Mouse (Mus musculus) testis, postnatal 10 days (tissue): ENCODE data around the gene Sf3a1.
A peak's percentile ranks its signal among the peaks of the same experiment; 100 is the strongest.
"Not testable (repeated sequence)": the region's sequence is repeated elsewhere in the genome, so short reads cannot be mapped to it uniquely, and the experiment has no call there.

Source experiments
- DNase-seq: peaks from one replicate; pipeline ENCODE4 v3.0.0; 2021; ENCODE audit warnings: low spot score

The Sf3a1 gene

GRCm38 (mm10) chr11:4159808-4160708, at the start of gene Sf3a1, which contains the start of gene Ccdc157:
Gene Sf3a1 (plus strand): TSS chr11:4160350.
Gene Ccdc157 (minus strand): TSS chr11:4160293.
- peak; percentile 97 for DNase-seq

GRCm38 (mm10) chr11:4112033-4112432, 48.1 kb upstream of the Sf3a1 start:
- no peak for DNase-seq

GRCm38 (mm10) chr11:4112861-4113260, 47.3 kb upstream of the Sf3a1 start:
- no peak for DNase-seq

- no peak for DNase-seq
Measured at GRCm38 (mm10) chr11:4113496-4113895, 46.7 kb upstream of the Sf3a1 start.

- DNase-seq: no peak
Measured at GRCm38 (mm10) chr11:4113970-4114369, 46.2 kb upstream of the Sf3a1 start.

GRCm38 (mm10) chr11:4114541-4114940, 45.6 kb upstream of the Sf3a1 start:
- DNase-seq: not testable (repeated sequence)

GRCm38 (mm10) chr11:4115407-4115806, 44.7 kb upstream of the Sf3a1 start:
- no peak for DNase-seq

- DNase-seq: no peak
Measured at GRCm38 (mm10) chr11:4116458-4117141, 43.5 kb upstream of the Sf3a1 start.

- no peak for DNase-seq
Measured at GRCm38 (mm10) chr11:4117372-4118071, 42.6 kb upstream of the Sf3a1 start.

GRCm38 (mm10) chr11:4118081-4118921, 41.8 kb upstream of the Sf3a1 start:
- DNase-seq: peak; percentile 79

GRCm38 (mm10) chr11:4119635-4120034, 40.5 kb upstream of the Sf3a1 start:
- DNase-seq: no peak

GRCm38 (mm10) chr11:4121691-4122090, 38.5 kb upstream of the Sf3a1 start:
- no peak for DNase-seq

- no peak for DNase-seq
Measured at GRCm38 (mm10) chr11:4122226-4122625, 37.9 kb upstream of the Sf3a1 start.

GRCm38 (mm10) chr11:4122742-4123579, 37.2 kb upstream of the Sf3a1 start, which contains the start of gene Sec14l2:
Gene Sec14l2 (minus strand): TSS chr11:4123415.
- no peak for DNase-seq

- DNase-seq: peak; percentile 73
Measured at GRCm38 (mm10) chr11:4123922-4124321, 36.2 kb upstream of the Sf3a1 start.

GRCm38 (mm10) chr11:4127059-4127458, 33.1 kb upstream of the Sf3a1 start:
- no peak for DNase-seq

GRCm38 (mm10) chr11:4128461-4128860, 31.7 kb upstream of the Sf3a1 start:
- DNase-seq: not testable (repeated sequence)

GRCm38 (mm10) chr11:4133450-4133849, 26.7 kb upstream of the Sf3a1 start:
- DNase-seq: no peak

GRCm38 (mm10) chr11:4134400-4134799, 25.8 kb upstream of the Sf3a1 start:
- DNase-seq: no peak
